ENCODE assay signal across 25 mouse cellular contexts in genomic region chr2:153417841-153418240, GRCm38 (mm10).
"Had no signal": no experiment of that assay in that cellular context is flagged by ENCODE, and none has a peak within 500 bp of the region (broad histone marks: within the 10 kb centered on the region; RNA-seq: fewer than 3 reads in every experiment).

No protein-coding gene starts in this region.

- H3K9me3 ChIP-seq: heart, embryonic 10.5 days; heart, embryonic 12.5 days; hindbrain, embryonic 10.5 days; hindbrain, embryonic 12.5 days; limb, embryonic 10.5 days; limb, embryonic 12.5 days; liver, embryonic 13.5 days; liver, embryonic 15.5 days had no signal

- H3K4me2 ChIP-seq: heart, embryonic 12.5 days; hindbrain, embryonic 12.5 days; hindbrain, embryonic 14.5 days; limb, embryonic 12.5 days; liver, embryonic 11.5 days; liver, embryonic 13.5 days; liver, embryonic 15.5 days had no signal

- H3K27me3 ChIP-seq: heart, embryonic 12.5 days; hindbrain, embryonic 12.5 days; limb, embryonic 12.5 days; liver, embryonic 13.5 days; liver, embryonic 15.5 days had no signal

- DNase-seq: gastrocnemius, postnatal 10 days; gastrocnemius, postnatal 25 days; heart, adult 18-20 months; heart, postnatal 10 days; heart, postnatal 4 days; kidney, adult 18-20 months; kidney, adult 8-10 months; kidney, postnatal 25 days; kidney, postnatal 4 days; liver; liver, embryonic 13.5 days; liver, postnatal 0 days had no signal

- H3K9ac ChIP-seq: heart, embryonic 12.5 days; hindbrain, embryonic 12.5 days; hindbrain, embryonic 14.5 days; limb, embryonic 12.5 days; liver, embryonic 13.5 days; liver, embryonic 15.5 days; liver, postnatal 0 days had no signal

- H3K27ac ChIP-seq: heart, embryonic 10.5 days; hindbrain, embryonic 10.5 days; hindbrain, embryonic 12.5 days; hindbrain, embryonic 14.5 days; left cerebral cortex, adult 2 months; limb, embryonic 10.5 days; limb, embryonic 12.5 days; liver, embryonic 13.5 days; liver, embryonic 15.5 days had no signal

- H3K4me3 ChIP-seq: heart, embryonic 10.5 days; heart, embryonic 12.5 days; hindbrain, embryonic 10.5 days; hindbrain, embryonic 12.5 days; left cerebral cortex, adult 2 months; limb, embryonic 10.5 days; limb, embryonic 12.5 days; liver, embryonic 13.5 days; liver, embryonic 15.5 days had no signal

- ATAC-seq: hindbrain, embryonic 16.5 days; inflammation-experienced regulatory T-cells, adult 6 months; intestine, embryonic 16.5 days; liver, postnatal 0 days had no signal
